In genomic region chr11:96977606-96978400, GRCm38 (mm10) we compare ENCODE assay signal across 8 mouse cellular contexts. TPM values are rescaled to one million over a fixed set of nuclear protein-coding genes. Genes with fewer than 3 reads are reported as not detected.
DNase-seq lines count a peak whose midpoint lies in the region; ATAC-seq and TF ChIP-seq lines count a peak whose summit lies in the region.

No protein-coding gene starts in this region.

- H3K4me2 ChIP-seq in kidney, embryonic 15.5 days, result peak overlapping the region; percentile 79

- H3ac ChIP-seq in C2C12 (ENCODE audit: control insufficient read depth, insufficient read length, low read depth), result peak overlapping the region; percentile 100

- H3K79me3 ChIP-seq in C2C12 (ENCODE audit: low read depth), result peaks cover 22% of the 10 kb centered on the region

- H3K4me3 ChIP-seq in C2C12 (ENCODE audit: insufficient read depth, poor library complexity, severe bottlenecking), result peak overlapping the region; percentile 77
- peak overlapping the region; percentile 96 for H3K4me3 ChIP-seq in heart, embryonic 10.5 days
- H3K4me3 ChIP-seq in kidney, embryonic 15.5 days (replicated peaks), result peak overlapping the region; percentile 94

- no peaks in the 10 kb centered on the region for H3K27me3 ChIP-seq in C2C12 (ENCODE audit: control insufficient read depth, insufficient read depth, insufficient read length)
- peaks cover 16% of the 10 kb centered on the region; the same call in 1 of the 2 replicates for H3K27me3 ChIP-seq in heart, embryonic 10.5 days (ENCODE audit: insufficient read depth, poor library complexity, severe bottlenecking)
- H3K27me3 ChIP-seq in kidney, embryonic 15.5 days, result no peaks in the 10 kb centered on the region

- H3K27ac ChIP-seq in heart, embryonic 10.5 days, result peak overlapping the region; percentile 99
- H3K27ac ChIP-seq in kidney, embryonic 15.5 days, result peak overlapping the region; percentile 97

- no peaks in the 10 kb centered on the region for H3K9me3 ChIP-seq in heart, embryonic 10.5 days
- no peaks in the 10 kb centered on the region for H3K9me3 ChIP-seq in kidney, embryonic 15.5 days (replicated peaks)

- peak overlapping the region; percentile 95 for H3K9ac ChIP-seq in kidney, embryonic 15.5 days

- peak; percentile 90 for ATAC-seq in erythroblast, adult 5-6 weeks (replicated peaks; ENCODE audit: low FRiP score, poor library complexity, severe bottlenecking)
- ATAC-seq in kidney, embryonic 15.5 days (replicated peaks; ENCODE audit: low FRiP score), result peak; percentile 97
- ATAC-seq in monocyte, adult 5-6 weeks (replicated peaks; ENCODE audit: insufficient number of reproducible peaks, low FRiP score, low TSS enrichment, poor library complexity, severe bottlenecking), result peak; percentile 90

- H3K79me2 ChIP-seq in C2C12 (ENCODE audit: control insufficient read depth, insufficient read depth), result peaks cover 40% of the 10 kb centered on the region

- DNase-seq in brain, adult 2 months (ENCODE audit: low read depth, low spot score), result peak; percentile 100
- peak; percentile 100 for DNase-seq in heart, embryonic 10.5 days (ENCODE audit: low spot score)
- DNase-seq in liver, result peak; percentile 99
- peak; percentile 98 to 99 for DNase-seq in spleen, postnatal 4 days (ENCODE audit: low spot score in 2 of 2)

- H3K36me3 ChIP-seq in C2C12 (ENCODE audit: control insufficient read depth, insufficient read depth), result no peaks in the 10 kb centered on the region
- H3K36me3 ChIP-seq in heart, embryonic 10.5 days, result no peaks in the 10 kb centered on the region
- no peaks in the 10 kb centered on the region for H3K36me3 ChIP-seq in kidney, embryonic 15.5 days

- peaks cover 53% of the 10 kb centered on the region for H3K4me1 ChIP-seq in heart, embryonic 10.5 days
- H3K4me1 ChIP-seq in kidney, embryonic 15.5 days, result peaks cover 44% of the 10 kb centered on the region

- no peak for TF ChIP-seq CTCF in C2C12 (IDR thresholded peaks at IDR 0.05; ENCODE audit: control insufficient read depth, insufficient read depth, insufficient read length)

- under 1% methylated on average over 45 of the region's 45 CpGs for WGBS in heart, embryonic 10.5 days
- WGBS in kidney, embryonic 15.5 days, result under 1% methylated on average over 45 of the region's 45 CpGs

TF ChIP-seq in C2C12, 6 proteins besides CTCF, POLR2A, EP300 and RAD21:
- TF ChIP-seq CEBPB (IDR thresholded peaks at IDR 0.05; ENCODE audit: low read depth) (peak; percentile 8), MYOD1 (IDR thresholded peaks at IDR 0.05; ENCODE audit: control insufficient read depth, insufficient read length, low read depth) (no peak)

RNA-seq across cellular contexts. Expression of gene Sp2, which starts 5.0 kb away (rescaled TPM):
- polyA plus RNA-seq in C2C12 (2012; fragmentation: generic; extraction: Trizol), result 13.9 TPM
- 16.1 and 17.1 TPM in 2 replicates for total RNA-seq in erythroblast, adult 5-6 weeks (2015; ENCODE audit: low replicate concordance)
- 4.4 and 6.1 TPM in 2 replicates for total RNA-seq in erythroblast, adult 5-6 weeks (2017; ENCODE audit: low replicate concordance)
- 20.1 and 21.9 TPM in 2 replicates for polyA plus RNA-seq in heart, embryonic 10.5 days (2016; fragmentation: Nextera tagmentation; extraction: Ambion mirVana)
- polyA plus RNA-seq in kidney, embryonic 15.5 days (2015; fragmentation: Nextera tagmentation; extraction: Ambion mirVana), result 19.9 and 22.7 TPM in 2 replicates
- 4.2 to 7.6 TPM (median 7.1 TPM) in 3 replicates for total RNA-seq in monocyte, adult 5-6 weeks (2017)

RNA-seq across cellular contexts. Expression of gene Pnpo, which starts 34.0 kb away (rescaled TPM):
- 8.5 TPM for polyA plus RNA-seq in C2C12 (2012; fragmentation: generic; extraction: Trizol)
- 231 and 288 TPM in 2 replicates for total RNA-seq in erythroblast, adult 5-6 weeks (2015; ENCODE audit: low replicate concordance)
- 381 and 405 TPM in 2 replicates for total RNA-seq in erythroblast, adult 5-6 weeks (2017; ENCODE audit: low replicate concordance)
- 69.3 and 72.6 TPM in 2 replicates for polyA plus RNA-seq in heart, embryonic 10.5 days (2016; fragmentation: Nextera tagmentation; extraction: Ambion mirVana)
- polyA plus RNA-seq in kidney, embryonic 15.5 days (2015; fragmentation: Nextera tagmentation; extraction: Ambion mirVana), result 34.3 and 42.6 TPM in 2 replicates
- 18.3 to 23.7 TPM (median 20.6 TPM) in 3 replicates for total RNA-seq in monocyte, adult 5-6 weeks (2017)

RNA-seq across cellular contexts. Expression of gene Sp6, which starts 35.4 kb away (rescaled TPM):
- polyA plus RNA-seq in C2C12 (2012; fragmentation: generic; extraction: Trizol), result 5.5 TPM
- not detected in 2 replicates for total RNA-seq in erythroblast, adult 5-6 weeks (2015; ENCODE audit: low replicate concordance)
- not detected in 2 replicates for total RNA-seq in erythroblast, adult 5-6 weeks (2017; ENCODE audit: low replicate concordance)
- polyA plus RNA-seq in heart, embryonic 10.5 days (2016; fragmentation: Nextera tagmentation; extraction: Ambion mirVana), result 0.47 and 2.3 TPM in 2 replicates
- polyA plus RNA-seq in kidney, embryonic 15.5 days (2015; fragmentation: Nextera tagmentation; extraction: Ambion mirVana), result 1.4 and 1.5 TPM in 2 replicates
- not detected in 3 replicates for total RNA-seq in monocyte, adult 5-6 weeks (2017)

RNA-seq across cellular contexts. Expression of gene Prr15l, which starts 49.9 kb away (rescaled TPM):
- polyA plus RNA-seq in C2C12 (2012; fragmentation: generic; extraction: Trizol), result 0.01 TPM
- total RNA-seq in erythroblast, adult 5-6 weeks (2015; ENCODE audit: low replicate concordance), result not detected in 2 replicates
- 0.94 and 1.3 TPM in 2 replicates for total RNA-seq in erythroblast, adult 5-6 weeks (2017; ENCODE audit: low replicate concordance)
- 0.90 and 1.5 TPM in 2 replicates for polyA plus RNA-seq in heart, embryonic 10.5 days (2016; fragmentation: Nextera tagmentation; extraction: Ambion mirVana)
- 37.6 and 38.7 TPM in 2 replicates for polyA plus RNA-seq in kidney, embryonic 15.5 days (2015; fragmentation: Nextera tagmentation; extraction: Ambion mirVana)
- 0.29 TPM in 1 of 3 replicates, not detected in the others for total RNA-seq in monocyte, adult 5-6 weeks (2017)

RNA-seq across cellular contexts. Expression of gene Scrn2, which starts 51.9 kb away (rescaled TPM):
- 21.1 TPM for polyA plus RNA-seq in C2C12 (2012; fragmentation: generic; extraction: Trizol)
- 0.84 TPM in 1 of 2 replicates, not detected in the other for total RNA-seq in erythroblast, adult 5-6 weeks (2015; ENCODE audit: low replicate concordance)
- 2.0 and 3.1 TPM in 2 replicates for total RNA-seq in erythroblast, adult 5-6 weeks (2017; ENCODE audit: low replicate concordance)
- polyA plus RNA-seq in heart, embryonic 10.5 days (2016; fragmentation: Nextera tagmentation; extraction: Ambion mirVana), result 21.3 and 30.0 TPM in 2 replicates
- 38.2 and 38.8 TPM in 2 replicates for polyA plus RNA-seq in kidney, embryonic 15.5 days (2015; fragmentation: Nextera tagmentation; extraction: Ambion mirVana)
- 2.3 to 3.2 TPM (median 2.9 TPM) in 3 replicates for total RNA-seq in monocyte, adult 5-6 weeks (2017)

Comparison
In these comparisons a context has a peak if more than half of its experiments do, and no peak if none do; other contexts are left out.
1. Peak in every context shown above with its lines: DNase-seq, ATAC-seq, H3K4me3 ChIP-seq and H3K27ac ChIP-seq.